Mouse (Mus musculus) neural tube, postnatal 0 days (tissue): Measurements from ENCODE around the gene Serpina3c. TPM values are rescaled to one million over a fixed set of nuclear protein-coding genes. Genes with fewer than 3 reads are reported as not detected.

Source experiments
- polyA plus RNA-seq: library from polyadenylated mRNA; unstranded; fragments of >200 nt; fragmentation: Nextera tagmentation; extraction: Ambion mirVana; gene quantifications from 2 replicates; pipeline ENCODE4 v1.2.1, GENCODE M21; 2015

The Serpina3c gene
- polyA plus RNA-seq, result 0.13 TPM in 1 of 2 replicates, not detected in the other

DNA sequence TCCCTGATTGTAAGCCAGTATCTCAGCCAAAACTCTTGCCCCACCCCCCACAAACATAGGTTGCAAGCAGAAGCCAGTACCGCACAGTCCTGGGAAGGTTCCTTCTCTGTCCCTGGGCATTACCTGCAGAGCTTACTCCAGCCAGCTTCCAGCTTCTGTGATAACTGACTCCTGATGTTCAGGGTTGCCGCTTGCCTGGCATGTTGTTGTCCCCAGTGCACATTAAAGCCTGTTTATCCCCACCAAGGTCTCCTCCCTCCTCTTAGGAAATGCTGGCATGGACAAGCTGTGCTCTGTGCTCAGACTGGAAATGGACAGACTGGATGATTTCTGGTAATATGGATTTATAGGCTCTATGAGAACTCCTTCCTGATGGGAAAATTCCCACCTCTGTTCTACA is at the start of gene Serpina3c:
TSS of gene Serpina3c (minus strand) at position 215 of the 400 bp plus-strand sequence.

DNA sequence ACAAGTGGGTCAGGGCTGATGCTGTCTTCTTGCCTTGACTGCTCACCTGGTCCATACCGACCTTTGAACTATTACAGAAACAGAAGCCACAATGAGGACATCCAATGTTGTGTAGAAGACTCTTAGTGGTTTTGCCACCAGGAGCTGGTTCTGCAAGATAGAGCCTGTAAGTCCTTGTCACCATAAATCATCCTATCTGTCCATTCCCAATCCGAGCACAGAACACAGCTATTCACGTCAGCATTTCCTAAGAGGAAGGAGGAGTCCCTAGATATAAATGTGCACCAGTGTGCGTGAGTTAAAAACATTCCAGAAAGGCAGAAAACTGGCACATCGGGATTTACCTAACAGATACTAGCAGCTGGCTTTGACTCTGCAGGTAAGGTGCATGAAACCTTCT is 26.0 kb downstream of the Serpina3c start, which contains the start of gene Serpina3b:
TSS of gene Serpina3b (plus strand) at position 301 of the 400 bp plus-strand sequence.

DNA sequence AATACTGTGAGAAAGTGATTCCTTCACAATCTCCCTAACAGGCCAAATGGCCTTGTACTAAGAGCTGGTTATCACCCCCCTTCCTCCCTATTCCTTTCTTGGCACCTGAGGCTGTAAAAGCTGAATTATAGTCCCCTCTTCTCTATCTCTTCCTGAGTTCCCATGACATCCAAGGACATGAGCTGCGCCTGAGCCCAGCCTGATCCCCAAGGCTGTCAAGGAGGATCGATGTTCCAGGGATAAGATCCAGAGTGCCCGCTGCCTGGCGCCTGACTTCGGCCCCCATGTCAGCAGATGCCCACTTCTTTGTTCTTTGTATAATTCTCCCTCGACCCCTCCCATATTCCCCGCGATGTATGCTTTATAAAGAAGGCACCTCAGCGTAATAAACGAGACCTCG is 41.3 kb downstream of the Serpina3c start, which contains the start of gene Serpina3a:
TSS of gene Serpina3a (plus strand) at position 392 of the 400 bp plus-strand sequence.

DNA sequence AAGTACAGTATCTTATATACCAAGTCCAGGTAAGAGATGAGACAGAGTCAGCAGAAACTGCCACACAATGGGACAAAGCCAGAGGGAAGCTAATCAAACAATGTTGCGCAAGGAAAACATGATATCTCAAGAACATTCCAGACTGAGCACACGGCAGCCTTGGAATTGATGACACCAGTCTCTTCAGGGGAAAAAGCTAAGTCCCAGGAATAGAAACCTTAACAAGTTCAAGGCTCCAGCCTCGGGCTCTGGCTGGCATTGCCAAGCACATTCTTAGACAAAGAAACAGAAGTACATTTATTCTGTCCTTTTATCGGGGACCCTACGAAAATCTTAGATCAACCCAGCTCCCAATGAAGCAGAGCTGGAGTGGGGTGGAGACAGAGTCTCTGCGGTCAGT is 52.9 kb downstream of the Serpina3c start, which contains the start of gene Serpina5:
TSS of gene Serpina5 (plus strand) at position 346 of the 400 bp plus-strand sequence.

Other genes starting within 250 kb of the Serpina3c start
- not detected in 2 replicates for gene Serpina1c, start 249.0 kb downstream of the Serpina3c start, polyA plus RNA-seq
- 0.45 TPM in 2 replicates for gene Serpina1e, start 194.9 kb downstream of the Serpina3c start, polyA plus RNA-seq
- gene Serpina11, start 163.9 kb downstream of the Serpina3c start, polyA plus RNA-seq, result not detected in 2 replicates
- 0.13 and 0.17 TPM in 2 replicates for gene Serpina9, start 140.1 kb downstream of the Serpina3c start, polyA plus RNA-seq
- not detected in 2 replicates for gene Serpina12, start 109.4 kb downstream of the Serpina3c start, polyA plus RNA-seq
- not detected in 2 replicates for gene Serpina5, start 52.8 kb downstream of the Serpina3c start, polyA plus RNA-seq
- not detected in 2 replicates for gene Serpina3a, start 41.1 kb downstream of the Serpina3c start, polyA plus RNA-seq
- gene Serpina3b, start 25.9 kb downstream of the Serpina3c start, polyA plus RNA-seq, result not detected in 2 replicates
- not detected in 2 replicates for gene Serpina3f, start 60.7 kb upstream of the Serpina3c start, polyA plus RNA-seq
- gene Serpina3g, start 82.4 kb upstream of the Serpina3c start, polyA plus RNA-seq, result 2.4 and 3.9 TPM in 2 replicates
- gene Serpina3i, start 109.3 kb upstream of the Serpina3c start, polyA plus RNA-seq, result 0.15 TPM in 1 of 2 replicates, not detected in the other
- gene Serpina3j, start 160.7 kb upstream of the Serpina3c start, polyA plus RNA-seq, result not detected in 2 replicates
- gene Serpina3k, start 184.6 kb upstream of the Serpina3c start, polyA plus RNA-seq, result not detected in 2 replicates
- gene Serpina3m, start 184.6 kb upstream of the Serpina3c start, polyA plus RNA-seq, result not detected in 2 replicates